Mouse (Mus musculus) ovary, postnatal 14 days (tissue): ENCODE data around the gene Nmnat2.

Experiments
- DNase-seq: peaks from one replicate; pipeline ENCODE4 v3.0.0; 2022; ENCODE audit warnings: low spot score

Nmnat2 gene

DNA sequence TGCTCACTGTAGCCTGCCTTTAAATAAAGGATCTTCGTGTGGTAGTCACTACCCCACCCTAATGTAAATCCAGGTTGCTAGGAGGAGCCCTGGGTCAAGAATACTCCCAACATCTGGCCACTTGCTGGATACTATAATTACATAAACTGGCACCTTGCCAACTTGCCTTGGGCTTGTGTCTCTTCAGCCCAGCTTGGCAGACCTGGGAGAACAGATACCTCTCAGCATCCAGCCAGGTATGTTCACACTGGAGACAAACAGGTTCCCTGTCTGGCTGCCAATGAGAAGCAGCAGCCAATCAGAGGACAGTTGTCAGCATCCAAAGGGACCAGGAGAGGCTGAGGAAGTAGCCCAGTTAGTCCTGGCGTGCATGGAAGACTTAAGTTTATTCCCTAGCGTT lies 64.8 kb downstream of the Nmnat2 start:
- DNase-seq: no peak

DNA sequence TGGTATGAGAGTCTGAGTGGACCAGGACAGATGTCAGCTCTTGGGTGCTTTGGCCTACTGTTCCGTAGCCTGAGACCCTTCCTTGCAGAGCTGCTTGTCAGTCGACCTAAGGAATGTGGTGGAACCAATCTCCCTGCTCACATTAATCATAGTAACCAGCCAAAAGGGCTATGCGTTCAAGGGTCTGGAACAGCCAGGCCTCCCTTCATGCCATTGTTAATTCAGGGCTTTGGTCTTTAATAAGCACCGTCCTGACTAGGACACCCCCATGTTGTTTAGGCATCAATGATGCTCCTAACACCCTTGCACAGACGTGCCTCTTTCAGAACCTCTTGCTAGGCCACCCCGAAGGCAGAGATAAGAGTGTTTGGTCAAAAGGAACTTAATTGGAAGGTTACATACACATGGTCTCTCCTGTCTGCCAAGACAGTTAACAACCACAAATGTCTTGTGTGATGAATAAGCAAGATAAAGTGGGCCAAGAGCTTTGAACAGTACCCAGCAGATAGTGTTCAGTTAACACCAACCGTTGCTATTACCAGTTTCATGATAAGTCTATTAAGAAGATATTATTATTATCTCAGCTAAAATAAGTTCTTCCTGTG lies 66.3 kb downstream of the Nmnat2 start:
- no peak for DNase-seq

DNA sequence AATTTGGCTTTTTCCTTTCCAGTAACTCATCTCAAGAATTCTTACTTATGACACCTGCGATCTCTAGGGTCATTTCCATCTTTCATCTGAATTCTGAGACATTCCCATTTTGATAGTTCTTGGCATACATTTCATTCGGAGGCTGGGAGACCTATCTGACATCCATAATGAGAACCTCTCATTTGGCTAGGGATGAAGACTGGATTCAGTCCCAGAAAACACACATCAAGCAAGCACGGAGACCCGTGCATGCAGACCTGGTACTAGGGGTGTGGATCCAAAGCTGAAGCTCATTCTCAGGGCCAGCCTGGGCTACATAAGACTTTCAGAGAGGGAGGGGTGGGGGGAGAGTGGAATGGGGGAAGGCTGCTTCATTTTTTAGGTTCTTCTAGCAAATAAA lies 68.2 kb downstream of the Nmnat2 start:
- no peak for DNase-seq

DNA sequence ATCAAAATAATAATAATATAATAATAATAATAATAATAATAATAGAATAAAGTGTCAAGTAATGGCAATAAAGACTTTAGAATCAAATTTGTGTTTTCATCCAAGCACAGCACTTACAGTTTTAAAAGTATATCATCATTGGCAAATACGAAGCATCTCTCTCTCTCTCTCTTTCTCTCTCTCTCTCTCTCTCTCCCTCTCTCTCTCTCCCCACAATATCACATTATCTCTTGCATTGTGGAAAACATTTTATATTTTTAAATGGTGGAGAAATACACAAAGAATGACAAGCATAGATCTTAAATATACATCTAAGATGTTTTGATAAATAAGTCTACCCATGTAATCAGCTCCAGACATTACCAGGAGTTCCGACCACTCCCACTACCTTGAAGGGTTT lies 69.1 kb downstream of the Nmnat2 start:
- DNase-seq: no peak

DNA sequence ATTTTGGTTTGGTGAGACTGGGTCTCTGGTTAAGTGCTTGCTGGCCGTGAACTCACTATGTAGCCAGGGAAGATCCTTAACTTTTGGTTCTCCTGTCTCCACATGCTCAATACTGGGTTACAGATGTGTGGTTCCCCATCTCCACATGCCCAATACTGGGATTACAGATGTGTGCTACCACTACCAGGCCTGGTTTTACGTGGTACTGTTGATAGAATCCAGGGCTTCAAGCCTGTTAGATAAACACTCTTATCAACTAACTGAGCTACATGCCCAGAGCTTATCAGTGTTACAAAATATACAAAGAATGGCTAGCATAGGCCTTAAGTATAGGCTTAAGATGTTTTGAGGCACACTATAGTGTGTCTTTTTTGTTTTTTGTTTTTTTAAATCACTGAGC lies 69.7 kb downstream of the Nmnat2 start:
- no peak for DNase-seq

DNA sequence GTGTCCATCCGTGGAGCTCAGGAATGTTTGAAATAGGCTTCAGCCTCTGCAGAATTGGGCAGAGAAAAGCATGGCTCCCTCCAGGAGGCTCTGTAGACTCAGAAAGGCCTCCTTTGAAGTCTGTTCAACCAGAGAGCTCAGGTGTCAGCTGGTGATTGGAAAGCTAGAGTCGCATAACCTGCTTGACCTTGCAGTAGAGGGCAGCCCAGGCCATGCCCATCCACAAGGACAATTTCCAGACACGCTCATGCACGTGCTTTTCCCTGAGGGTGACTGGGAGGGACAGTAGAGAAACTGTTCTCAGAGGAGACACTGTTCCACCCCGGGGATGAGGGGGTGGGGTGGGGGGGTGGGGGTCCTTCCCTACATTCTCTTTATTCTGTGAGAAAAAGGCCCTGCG lies 76.6 kb downstream of the Nmnat2 start:
- no peak for DNase-seq

DNA sequence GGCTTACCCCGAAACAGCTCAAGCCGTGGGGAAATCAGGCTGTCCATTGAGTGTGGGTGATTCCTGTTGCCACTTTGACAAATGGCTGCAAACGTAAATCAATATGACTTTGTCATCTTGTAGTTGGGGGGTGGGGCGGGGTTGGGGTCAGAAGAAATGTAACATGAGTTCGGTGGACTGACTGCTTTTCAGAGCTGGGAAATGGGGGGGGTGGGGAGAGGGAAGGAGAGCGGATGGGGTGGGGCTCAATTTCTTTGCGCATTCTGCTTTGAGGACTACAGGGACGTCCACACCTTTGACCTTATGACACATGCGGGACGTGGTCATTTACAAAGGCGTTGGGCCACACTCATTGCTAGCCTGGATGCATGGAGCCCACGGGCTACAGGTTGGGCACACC lies 77.2 kb downstream of the Nmnat2 start:
- no peak for DNase-seq

DNA sequence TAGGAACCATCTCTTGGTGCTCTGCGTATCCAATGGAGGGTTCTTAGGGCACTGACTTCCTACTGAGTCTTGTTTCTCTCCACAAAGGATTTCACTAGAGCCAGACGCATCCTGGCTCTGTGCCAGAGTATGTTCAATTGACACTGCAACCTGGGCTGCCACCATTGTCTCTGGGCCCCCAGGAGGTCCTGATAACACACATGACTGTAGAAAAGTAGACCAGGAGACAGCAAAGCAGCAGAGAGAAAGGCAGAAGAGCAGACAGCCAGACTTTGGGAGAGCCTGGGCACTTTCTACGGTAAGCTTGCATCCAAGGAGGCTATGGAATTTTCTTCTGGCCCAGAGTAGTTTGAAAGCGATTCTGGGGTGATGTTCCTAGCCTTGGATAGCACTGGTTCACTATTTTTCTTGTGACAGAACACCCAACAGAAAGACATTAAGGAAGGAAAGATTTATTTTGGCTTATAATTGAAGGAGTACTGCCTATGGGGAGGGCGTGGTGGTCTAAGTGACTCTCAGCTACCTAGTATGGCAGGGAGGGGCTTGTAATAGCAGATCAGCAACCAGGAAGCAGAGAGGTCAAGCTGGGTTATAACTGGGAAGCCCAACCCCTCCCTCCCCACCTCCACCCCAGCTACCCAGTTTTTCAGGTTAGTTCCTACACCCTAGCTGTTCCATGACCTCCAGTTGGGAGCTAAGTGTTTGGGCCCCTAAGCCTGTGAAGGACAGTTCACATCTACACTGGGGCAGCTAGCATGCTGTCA lies 78.5 kb downstream of the Nmnat2 start:
- DNase-seq: no peak

DNA sequence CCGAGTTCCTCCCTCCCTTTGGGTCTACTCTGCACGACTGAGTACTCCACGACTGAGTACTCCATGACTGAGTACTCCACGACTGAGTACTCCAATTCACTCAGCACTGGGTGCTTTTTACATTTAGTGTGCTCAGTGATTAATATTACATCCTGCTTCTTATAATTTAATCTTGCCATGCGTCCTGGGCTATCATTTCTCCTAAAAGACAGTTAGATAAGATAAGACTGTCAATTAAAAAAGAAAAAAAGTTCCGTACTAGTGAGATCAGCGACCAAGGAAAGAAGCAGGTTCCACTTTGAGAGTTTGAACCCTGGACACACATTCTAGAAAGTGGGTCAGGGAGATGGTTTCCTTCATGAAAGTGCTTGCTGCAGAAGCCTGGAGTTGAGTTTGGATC lies 79.3 kb downstream of the Nmnat2 start:
- DNase-seq: no peak

DNA sequence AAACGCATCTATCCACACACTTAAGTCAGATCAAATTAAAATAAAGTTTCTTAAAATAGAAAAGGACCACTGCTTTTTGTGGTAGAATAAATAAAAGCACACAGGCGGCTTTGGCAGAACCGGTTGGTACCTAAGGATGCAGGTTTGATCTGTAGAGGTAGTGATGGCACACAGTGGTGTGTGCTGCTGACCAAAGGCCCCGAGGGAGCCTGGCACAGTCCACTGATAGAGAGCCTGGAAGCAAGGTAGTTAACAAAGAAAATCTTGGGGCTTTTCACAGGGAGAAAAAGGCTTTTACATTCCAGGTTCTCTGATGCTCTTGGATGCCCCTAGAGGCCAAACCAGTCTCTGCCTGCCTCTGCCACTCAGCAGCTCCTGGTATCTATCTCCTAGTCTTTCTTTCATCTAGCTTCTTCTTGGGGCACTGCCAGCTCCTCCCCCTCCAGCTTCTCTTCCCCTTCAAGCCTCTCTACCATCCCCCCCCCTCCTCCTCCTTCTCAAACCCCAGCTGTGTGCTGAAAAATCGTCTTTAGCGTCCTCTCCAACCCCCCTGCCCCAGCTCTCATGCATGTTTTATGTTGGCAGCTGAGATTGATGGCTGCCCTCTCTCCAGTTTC lies 80.6 kb downstream of the Nmnat2 start:
- DNase-seq: peak; percentile 52

DNA sequence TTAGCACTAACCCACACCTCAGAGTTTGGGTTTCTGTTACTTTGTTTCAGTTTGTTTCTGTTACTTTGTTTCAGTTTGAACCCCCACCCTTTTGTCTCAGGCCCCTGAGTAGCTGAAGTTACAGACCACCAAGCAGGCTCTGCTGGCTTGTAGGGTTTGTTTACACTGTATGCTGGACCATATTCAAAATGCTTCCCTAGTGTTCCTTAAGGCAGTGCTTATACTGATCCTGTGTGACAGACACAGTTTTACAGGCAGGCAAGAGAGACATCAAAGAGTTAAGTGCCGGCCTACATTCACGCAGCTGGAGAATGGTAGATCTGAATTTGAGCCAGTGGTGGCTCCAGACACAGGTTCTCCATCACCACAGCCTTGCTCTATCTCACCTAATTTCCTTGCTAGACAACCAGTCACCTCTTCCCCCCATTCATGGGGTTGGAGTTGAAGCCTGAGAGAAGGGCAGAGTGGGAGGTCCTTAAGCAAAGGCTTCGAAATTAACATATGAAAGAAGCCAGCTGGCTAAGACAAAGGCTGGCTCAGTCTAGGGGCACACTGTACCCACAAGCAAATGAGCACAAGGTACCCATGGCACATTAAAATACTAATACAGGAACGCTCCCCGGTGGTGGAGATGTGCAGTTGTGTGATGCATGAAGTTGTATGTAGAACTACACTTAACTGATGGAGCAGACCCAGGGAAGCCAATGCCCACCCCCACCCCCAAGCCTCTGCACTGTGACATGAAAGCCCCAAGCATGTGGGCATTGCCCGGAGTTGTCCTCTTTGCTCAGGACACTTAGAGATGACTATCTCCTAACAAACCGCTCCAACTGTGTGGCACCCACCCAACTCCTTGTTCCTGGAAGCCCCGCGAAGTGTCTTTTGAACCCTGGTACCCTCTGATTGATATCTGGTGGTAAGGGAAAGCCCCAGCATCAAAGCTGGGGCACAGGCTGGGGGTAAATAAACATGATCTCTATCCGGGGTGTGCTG lies 82.9 kb downstream of the Nmnat2 start:
- no peak for DNase-seq

DNA sequence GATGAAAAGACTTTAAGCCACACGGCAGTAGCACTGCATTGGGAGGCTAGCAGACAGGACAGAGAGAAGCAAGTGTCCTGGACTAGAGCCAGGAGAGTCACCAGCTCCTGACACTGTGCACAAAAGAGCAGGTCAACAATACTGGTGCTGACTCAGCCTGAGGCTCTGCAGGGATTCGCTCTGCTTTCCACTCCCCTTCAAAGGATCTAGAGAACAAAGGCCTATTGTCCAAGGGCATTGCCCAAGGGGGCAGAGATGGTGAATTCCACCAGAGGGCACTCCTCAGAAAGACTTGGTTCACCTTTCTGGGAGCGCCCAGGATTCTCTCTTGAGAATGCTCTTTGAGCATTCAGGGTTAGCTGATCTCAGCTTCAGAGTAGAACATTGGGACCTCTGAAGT lies 85.3 kb downstream of the Nmnat2 start:
- no peak for DNase-seq

DNA sequence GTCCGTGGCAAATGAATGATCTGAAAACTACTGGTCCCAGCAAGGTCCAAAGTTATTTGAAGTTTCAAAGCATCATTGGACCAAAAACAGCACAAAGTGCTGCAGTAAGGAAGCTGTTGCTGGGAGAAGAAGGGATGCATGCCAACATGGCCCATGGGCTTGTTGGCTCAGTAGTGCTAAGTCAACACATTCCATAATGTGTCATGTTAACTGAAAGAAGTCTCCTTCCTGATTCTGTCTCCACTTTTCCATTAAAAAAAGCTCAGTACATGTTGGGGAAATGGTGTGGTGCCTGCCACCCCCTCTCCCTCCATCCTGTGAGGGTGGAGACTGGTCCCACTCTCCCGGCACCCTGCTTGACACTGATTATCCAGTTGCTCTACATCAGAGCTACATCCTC lies 86.3 kb downstream of the Nmnat2 start:
- no peak for DNase-seq

DNA sequence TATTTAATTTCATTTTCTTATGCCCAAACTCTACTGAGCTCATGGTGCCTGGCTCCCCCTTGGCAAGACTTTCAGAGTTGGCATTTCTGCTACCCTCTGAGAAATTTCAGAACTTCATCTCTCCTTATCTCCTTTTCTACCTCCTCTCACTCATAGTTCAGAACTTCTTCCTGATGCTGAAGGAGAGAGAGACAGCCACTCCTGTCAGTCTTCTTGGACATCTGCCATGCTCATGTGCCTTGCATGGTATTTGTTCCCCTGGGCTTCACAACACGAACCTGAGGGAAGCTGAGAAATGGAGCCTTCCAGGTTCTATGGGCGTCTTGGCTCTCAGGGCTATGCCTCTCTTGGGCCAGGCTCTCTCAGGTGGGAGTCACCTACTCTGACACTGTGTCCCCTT lies 87.5 kb downstream of the Nmnat2 start:
- DNase-seq: no peak

DNA sequence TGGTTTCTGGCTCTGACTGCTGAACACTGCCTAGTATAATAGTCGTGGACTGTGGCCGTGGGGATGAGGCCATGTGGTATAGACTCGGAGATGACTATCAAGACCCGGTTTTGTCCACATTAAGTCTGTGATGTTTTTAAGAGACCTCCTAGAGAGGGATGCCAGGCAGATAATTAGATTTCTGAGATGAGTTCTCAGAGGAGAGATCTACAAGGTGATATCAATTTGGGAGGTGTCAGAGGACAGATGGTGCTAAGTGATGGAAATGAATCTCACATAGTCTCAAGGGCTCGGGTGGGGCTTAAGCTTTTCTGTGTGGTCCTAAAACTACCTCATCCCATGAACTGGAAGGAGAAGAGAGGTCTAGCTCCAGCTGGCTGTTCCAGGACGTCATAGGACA lies 88.5 kb downstream of the Nmnat2 start:
- no peak for DNase-seq

DNA sequence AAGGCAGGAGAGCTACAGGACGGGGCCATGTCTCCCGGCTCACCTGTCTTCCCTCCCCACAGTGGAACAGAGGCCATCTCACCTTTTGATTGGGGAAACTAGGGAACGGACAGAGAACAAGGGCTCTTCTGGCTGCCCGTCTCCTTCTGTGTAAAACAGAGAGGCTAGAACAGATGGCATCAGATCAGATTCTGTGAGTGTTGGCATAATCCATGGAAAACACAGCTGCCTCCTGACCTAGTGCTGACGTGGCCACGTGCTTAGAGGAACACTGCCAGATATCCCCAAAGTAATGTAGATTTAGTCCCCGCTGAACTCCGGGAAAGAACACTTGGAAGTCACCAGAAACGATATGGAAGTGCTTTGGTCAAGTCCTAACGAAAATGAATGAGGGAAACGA lies 90.6 kb downstream of the Nmnat2 start:
- DNase-seq: no peak

DNA sequence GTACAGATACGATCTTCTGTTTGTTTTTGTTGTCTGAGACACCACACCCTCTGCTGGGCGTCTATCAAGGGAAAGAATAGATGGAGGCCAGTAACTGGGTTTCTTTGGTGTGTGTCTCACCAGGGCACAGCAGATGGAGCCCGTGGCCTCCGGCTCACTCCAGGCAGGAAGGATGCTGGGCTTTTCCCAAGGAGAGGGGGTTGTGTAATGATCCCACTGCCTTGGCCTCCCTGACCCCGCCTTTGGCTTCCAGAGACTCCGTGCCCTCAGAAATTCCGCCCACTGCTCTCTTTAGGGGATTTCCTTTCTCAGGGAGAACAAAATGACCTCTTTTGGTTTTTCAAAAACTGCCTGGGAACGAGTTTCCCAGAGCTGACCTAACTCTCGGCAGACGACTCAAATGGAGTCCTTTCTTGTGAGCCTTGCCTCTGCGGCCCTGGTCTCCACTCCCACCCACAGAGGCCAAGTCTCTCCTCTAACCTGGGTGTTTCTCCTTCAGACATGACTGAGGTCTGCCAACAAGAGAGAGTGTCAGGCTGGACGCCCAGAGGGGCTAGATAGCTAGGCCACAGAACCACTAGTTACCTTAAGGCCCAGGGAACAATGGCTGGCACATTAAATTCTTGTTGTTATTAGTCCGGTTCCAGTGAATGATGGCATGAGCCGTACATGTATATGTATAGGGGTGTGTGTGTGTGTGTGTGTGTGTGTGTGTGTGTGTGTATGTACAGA lies 93.5 kb downstream of the Nmnat2 start:
- peak; percentile 40 for DNase-seq

DNA sequence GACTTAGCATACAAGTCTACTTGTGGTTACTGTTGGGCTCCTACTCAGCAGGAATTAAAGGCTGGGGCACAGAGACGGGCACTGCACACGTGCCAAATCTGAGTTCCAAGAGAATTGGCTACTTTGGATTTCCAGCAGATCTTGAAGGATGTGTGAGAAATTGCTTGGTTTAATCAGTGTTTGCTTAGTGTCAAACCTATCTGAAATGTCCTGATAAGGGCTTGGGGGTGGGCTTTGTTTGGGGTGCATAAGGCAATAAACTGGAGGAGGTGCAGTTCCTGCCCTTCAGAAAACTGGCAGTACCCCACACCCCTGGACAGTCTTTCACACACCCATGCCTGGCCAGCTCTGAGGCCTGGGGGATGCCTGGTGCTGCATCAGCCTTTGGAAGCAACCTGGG lies 94.7 kb downstream of the Nmnat2 start:
- DNase-seq: no peak

DNA sequence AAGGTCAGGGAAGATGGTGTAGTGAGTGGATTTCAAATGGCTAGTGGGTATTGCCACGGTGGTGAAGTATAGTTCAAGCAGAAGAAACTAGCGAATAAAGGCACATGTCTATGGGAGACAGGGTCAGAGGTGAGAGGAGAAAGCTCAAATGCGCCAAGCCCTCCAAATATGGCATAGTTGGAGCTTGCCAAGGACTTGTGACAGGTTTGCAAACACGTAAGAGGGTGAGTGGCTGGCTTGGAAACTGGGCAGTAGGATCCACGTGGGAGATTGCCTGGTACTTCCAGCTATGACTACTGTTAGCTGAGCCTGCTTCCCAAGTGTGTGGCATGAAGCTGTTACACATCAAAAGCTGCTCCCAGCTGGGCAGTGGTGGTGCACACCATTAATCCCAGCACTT lies 96.7 kb downstream of the Nmnat2 start:
- DNase-seq: no peak

DNA sequence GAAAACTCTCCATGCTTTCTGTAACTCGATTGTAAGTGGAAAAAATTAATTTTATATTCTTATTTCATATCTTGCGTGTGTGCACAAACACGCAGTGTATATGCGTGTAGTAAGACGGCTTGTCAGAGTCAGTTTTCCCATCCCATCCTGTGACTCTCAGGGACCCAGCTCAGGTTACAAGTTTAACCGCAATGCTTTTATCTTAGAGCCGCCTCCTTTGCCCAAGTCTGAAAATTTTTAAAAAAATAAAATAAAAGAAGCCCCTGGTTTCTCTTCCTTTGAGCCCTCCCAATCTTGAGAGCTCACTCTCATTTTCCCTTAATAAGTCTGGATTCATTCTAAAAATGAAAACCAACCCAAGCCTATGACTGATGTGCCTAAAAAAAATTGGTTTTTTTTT lies 98.8 kb downstream of the Nmnat2 start:
- DNase-seq: no peak

DNA sequence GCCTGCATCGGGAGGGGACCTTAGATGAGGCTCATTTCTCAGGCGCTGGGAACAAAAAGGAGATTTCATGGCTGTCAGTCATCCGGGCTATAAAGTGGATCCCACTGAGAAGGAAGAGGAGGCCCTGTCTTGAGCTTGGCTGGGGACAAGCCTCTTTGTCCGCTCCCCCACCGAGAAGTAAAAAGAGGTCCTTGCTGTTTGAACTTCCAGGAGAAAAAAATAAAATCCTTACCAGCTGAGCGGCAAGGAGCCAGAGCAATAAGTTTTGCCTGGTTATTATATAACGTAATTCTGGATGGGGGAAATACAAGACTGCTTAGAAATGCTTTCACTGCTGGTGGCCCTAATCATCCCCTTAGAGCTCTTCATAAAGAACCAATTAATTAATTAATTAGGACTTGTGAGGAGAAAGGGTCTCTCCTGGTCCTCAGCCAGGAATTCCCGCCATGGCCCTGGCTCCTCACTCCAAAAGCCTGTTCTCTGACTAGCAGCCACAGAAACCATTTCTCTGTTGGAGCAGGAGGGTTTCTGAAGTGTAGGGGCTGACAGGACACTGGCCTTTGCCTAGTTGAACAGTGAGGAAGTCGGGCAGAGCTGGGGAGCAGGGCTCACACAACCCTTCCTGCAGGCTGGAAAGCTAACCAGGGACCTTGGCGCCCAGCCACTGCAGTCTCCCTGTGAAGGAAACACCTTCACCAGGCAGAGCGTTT lies 99.5 kb downstream of the Nmnat2 start:
- no peak for DNase-seq
